Comparison of ENCODE assay signal across 18 mouse cellular contexts in genomic region chr5:88634076-88634475, GRCm38 (mm10).
"Had no signal": no experiment of that assay in that cellular context is flagged by ENCODE, and none has a peak within 500 bp of the region (broad histone marks: within the 10 kb centered on the region; RNA-seq: fewer than 3 reads in every experiment).

No protein-coding gene starts in this region.

- H3K4me3 ChIP-seq: lung, embryonic 15.5 days; megakaryocyte, embryonic 14.5 days; midbrain, embryonic 13.5 days; midbrain, embryonic 15.5 days; neural tube, embryonic 12.5 days had no signal

- H3K4me1 ChIP-seq: lung, embryonic 15.5 days; midbrain, embryonic 13.5 days; midbrain, embryonic 15.5 days; neural tube, embryonic 12.5 days had no signal

- DNase-seq: liver, postnatal 0 days; lung, adult 2 months; lung, postnatal 14 days; lung, postnatal 36 days; right cerebral cortex, postnatal 14 days; right cerebral cortex, postnatal 4 days; spleen, adult 18-20 months; thymus, adult 18-20 months; thymus, postnatal 14 days; thymus, postnatal 36 days had no signal

- H3K9ac ChIP-seq: liver, postnatal 0 days; lung, embryonic 15.5 days; midbrain, embryonic 13.5 days; midbrain, embryonic 15.5 days; neural tube, embryonic 12.5 days had no signal

- H3K9me3 ChIP-seq: lung, embryonic 15.5 days; megakaryocyte, embryonic 14.5 days; midbrain, embryonic 13.5 days; midbrain, embryonic 15.5 days; neural tube, embryonic 12.5 days had no signal

- H3K27ac ChIP-seq: lung, embryonic 15.5 days; macrophage; midbrain, embryonic 13.5 days; midbrain, embryonic 15.5 days; neural tube, embryonic 12.5 days had no signal

- ATAC-seq: liver, postnatal 0 days; lung, postnatal 0 days; midbrain, embryonic 13.5 days; midbrain, embryonic 15.5 days had no signal

- H3K4me2 ChIP-seq: lung, embryonic 15.5 days; midbrain, embryonic 11.5 days; midbrain, embryonic 13.5 days; midbrain, embryonic 15.5 days; neural tube, embryonic 12.5 days had no signal

- H3K27me3 ChIP-seq: lung, embryonic 15.5 days; megakaryocyte, embryonic 14.5 days; midbrain, embryonic 13.5 days; midbrain, embryonic 15.5 days; neural tube, embryonic 12.5 days had no signal
